Mouse (Mus musculus) G1E (cell line): ENCODE measurements around the gene Armc5.

ENCODE experiments used
- CTCF ChIP-seq: IDR thresholded peaks from 2 replicates; pipeline ENCODE4 v1.5.1; 2012; ENCODE audit warnings: low read depth, low read length, inconsistent platforms, mixed read lengths
- GATA1 ChIP-seq: IDR thresholded peaks from 2 replicates; pipeline ENCODE4 v1.6.1; 2012; ENCODE audit warnings: borderline replicate concordance, low read length, inconsistent platforms, mixed read lengths
- GATA2 ChIP-seq: IDR thresholded peaks from 2 replicates; pipeline ENCODE4 v1.6.1; 2012; ENCODE audit warnings: low read depth, low read length, inconsistent platforms, borderline replicate concordance
- TAL1 ChIP-seq: conservative IDR thresholded peaks from 2 replicates; pipeline ENCODE4 v1.6.1; 2012; ENCODE audit warnings: low read depth, low read length, inconsistent platforms, mixed read lengths

DNA sequence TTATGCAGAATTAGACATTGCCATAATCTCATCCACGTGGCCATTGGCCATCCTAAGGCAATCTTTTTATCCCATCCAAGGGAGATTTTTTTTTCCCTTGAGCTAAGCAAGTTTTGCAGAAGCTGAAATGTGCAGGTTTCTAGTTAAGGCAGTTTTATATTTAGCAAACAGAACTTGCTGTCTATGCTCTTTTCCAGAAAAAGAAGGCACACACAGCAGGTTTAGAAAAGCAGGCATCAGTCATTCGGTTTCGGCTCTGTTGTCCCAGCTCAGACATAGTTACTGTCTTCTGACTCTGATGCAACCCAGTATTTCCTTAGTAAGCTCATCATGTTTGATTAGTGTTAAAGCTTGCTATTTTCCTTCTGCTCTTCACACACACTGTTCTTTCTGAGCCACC is 16.2 kb upstream of the Armc5 start:
- no peak for TF ChIP-seq CTCF
- no peak for TF ChIP-seq GATA1
- TF ChIP-seq TAL1 = no peak
- TF ChIP-seq GATA2 = no peak
